Mouse (Mus musculus) stomach, postnatal 0 days (tissue): ENCODE measurements around the gene Cebpb. TPM values are rescaled to one million over a fixed set of nuclear protein-coding genes. Genes with fewer than 3 reads are reported as not detected.

Source experiments
- ATAC-seq: fragments of 200-750 bp; cut with Nextera tagmentation; 2 replicates; pipeline ENCODE4 v1.8.0; 2017; ENCODE audit not compliant: low FRiP score, low TSS enrichment
- DNase-seq: peaks from one replicate; pipeline ENCODE4 v3.0.0-alpha.2; 2016; ENCODE audit warnings: low spot score
- H3K27ac ChIP-seq: fragments of 300-500 bp; sonication (generic); replicated peaks from 2 replicates; pipeline ENCODE4 v1.5.1; 2014; ENCODE audit warnings: mild to moderate bottlenecking, control low read depth
- H3K27me3 ChIP-seq: fragments of 300-500 bp; sonication (generic); 2 replicates; pipeline ENCODE4 v1.6.1; 2014; ENCODE audit warnings: low read length; ENCODE audit not compliant: control insufficient read depth, insufficient read depth
- H3K36me3 ChIP-seq: fragments of 300-500 bp; sonication (generic); 2 replicates; pipeline ENCODE4 v1.6.1; 2014; ENCODE audit warnings: low read length, mixed read lengths; ENCODE audit not compliant: control insufficient read depth, insufficient read depth
- H3K4me1 ChIP-seq: fragments of 300-500 bp; sonication (generic); replicated peaks from 2 replicates; pipeline ENCODE4 v1.6.1; 2014; ENCODE audit warnings: antibody characterized with exemption; ENCODE audit not compliant: control insufficient read depth, insufficient read depth
- H3K4me2 ChIP-seq: fragments of 300-500 bp; sonication (generic); replicated peaks from 2 replicates; pipeline ENCODE4 v1.6.1; 2014; ENCODE audit warnings: low read depth, mild to moderate bottlenecking, control low read depth, moderate library complexity
- H3K4me3 ChIP-seq: fragments of 300-500 bp; sonication (generic); 2 replicates; pipeline ENCODE4 v1.5.1; 2014; ENCODE audit warnings: low read depth, low read length, control low read depth
- H3K9ac ChIP-seq: fragments of 300-500 bp; sonication (generic); 2 replicates; pipeline ENCODE4 v1.6.1; 2014; ENCODE audit warnings: mild to moderate bottlenecking, low read length, control low read depth, mixed read lengths
- H3K9me3 ChIP-seq: fragments of 300-500 bp; sonication (generic); 2 replicates; pipeline ENCODE4 v1.6.1; 2016; ENCODE audit warnings: low read length; ENCODE audit not compliant: control insufficient read depth
- CTCF ChIP-seq: IDR thresholded peaks from 2 replicates; pipeline ENCODE4 v1.5.1; 2016; ENCODE audit warnings: antibody characterized with exemption, low read depth, mild to moderate bottlenecking, moderate library complexity
- EP300 ChIP-seq: optimal IDR thresholded peaks from 2 replicates; pipeline ENCODE3; 2016; ENCODE audit warnings: antibody characterized with exemption
- WGBS: fragments of 180-500 bp; shearing (Covaris S2); extraction: QIAGEN DNeasy Blood & Tissue Kit; methylation state at CpG from one replicate; pipeline ENCODE4 v1.1.7; 2014; 5-methylcytosine and 5-hydroxymethylcytosine counted together
- polyA plus RNA-seq: library from polyadenylated mRNA; unstranded; fragments of >200 nt; fragmentation: Nextera tagmentation; extraction: Ambion mirVana; gene quantifications from 2 replicates; pipeline ENCODE4 v1.2.1, GENCODE M21; 2015

The Cebpb gene
- polyA plus RNA-seq, 1 experiment from 2014 or later: 55.0 TPM

DNA sequence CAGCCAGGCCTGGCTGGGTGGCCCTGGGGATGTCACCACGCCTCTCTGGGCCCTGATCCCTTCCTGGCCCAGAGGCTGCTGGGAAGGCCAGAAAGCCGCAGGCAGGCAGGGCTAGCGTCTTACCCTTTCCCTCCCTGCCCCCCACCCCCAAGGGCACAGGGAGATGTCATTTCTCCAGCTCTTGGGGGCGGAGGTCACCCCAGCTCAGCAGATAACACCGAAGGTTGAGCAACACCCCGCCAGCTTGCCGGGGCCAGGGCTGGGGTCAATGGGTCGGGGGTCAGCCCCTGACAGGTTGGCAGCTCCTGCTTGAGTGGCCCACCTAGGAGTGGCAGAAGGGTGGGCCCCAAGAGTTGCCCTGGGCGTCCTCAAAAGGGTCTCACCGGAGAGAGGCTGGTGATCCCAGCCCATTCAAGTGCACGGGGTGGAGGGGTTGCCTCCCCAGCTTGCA lies 1.0 kb upstream of the Cebpb start:
- Histone ChIP-seq H3K4me3 (no peak overlapping the region), H3K36me3 (no peaks in the 10 kb centered on the region), H3K4me2 (no peak overlapping the region), H3K9me3 (no peaks in the 10 kb centered on the region), H3K9ac (no peak overlapping the region), H3K27me3 (no peaks in the 10 kb centered on the region), H3K4me1 (no peaks in the 10 kb centered on the region), H3K27ac (no peak overlapping the region)
- WGBS: 61% methylated on average over 11 of the region's 11 CpGs
- TF ChIP-seq CTCF: no peak
- TF ChIP-seq EP300: no peak
- ATAC-seq (no peak), DNase-seq (no peak)

DNA sequence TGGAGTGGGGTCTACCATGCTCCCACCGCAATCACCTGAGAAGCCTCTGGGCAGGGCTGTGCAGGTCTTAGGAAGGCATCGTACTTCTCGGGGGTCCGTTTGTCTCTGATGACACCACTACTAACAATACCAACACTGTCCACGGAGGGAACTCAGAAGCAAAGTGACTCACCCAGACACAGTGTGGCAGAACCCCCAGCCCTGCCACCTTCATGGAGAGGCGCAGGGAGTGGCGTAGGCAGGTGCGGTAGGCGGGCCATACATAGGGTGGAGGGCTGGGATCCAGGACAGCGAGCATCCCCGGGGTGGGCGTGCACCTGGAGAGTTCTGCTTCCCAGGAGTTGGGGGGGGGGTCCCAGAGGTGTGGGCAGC lies 603 bp upstream of the Cebpb start:
- H3K4me3 ChIP-seq: peak overlapping the region; percentile 76
- no peak for DNase-seq
- ATAC-seq: peak; percentile 8; the same call in 1 of the 2 replicates
- no peaks in the 10 kb centered on the region for H3K4me1 ChIP-seq
- 29% methylated on average over 12 of the region's 12 CpGs for WGBS
- peak overlapping the region; percentile 80 for H3K4me2 ChIP-seq
- no peak overlapping the region for H3K27ac ChIP-seq
- no peaks in the 10 kb centered on the region for H3K9me3 ChIP-seq
- H3K36me3 ChIP-seq: no peaks in the 10 kb centered on the region
- H3K27me3 ChIP-seq: no peaks in the 10 kb centered on the region
- H3K9ac ChIP-seq: peak overlapping the region; percentile 94; the same call in 1 of the 2 replicates
- TF ChIP-seq CTCF: no peak
- no peak for TF ChIP-seq EP300

DNA sequence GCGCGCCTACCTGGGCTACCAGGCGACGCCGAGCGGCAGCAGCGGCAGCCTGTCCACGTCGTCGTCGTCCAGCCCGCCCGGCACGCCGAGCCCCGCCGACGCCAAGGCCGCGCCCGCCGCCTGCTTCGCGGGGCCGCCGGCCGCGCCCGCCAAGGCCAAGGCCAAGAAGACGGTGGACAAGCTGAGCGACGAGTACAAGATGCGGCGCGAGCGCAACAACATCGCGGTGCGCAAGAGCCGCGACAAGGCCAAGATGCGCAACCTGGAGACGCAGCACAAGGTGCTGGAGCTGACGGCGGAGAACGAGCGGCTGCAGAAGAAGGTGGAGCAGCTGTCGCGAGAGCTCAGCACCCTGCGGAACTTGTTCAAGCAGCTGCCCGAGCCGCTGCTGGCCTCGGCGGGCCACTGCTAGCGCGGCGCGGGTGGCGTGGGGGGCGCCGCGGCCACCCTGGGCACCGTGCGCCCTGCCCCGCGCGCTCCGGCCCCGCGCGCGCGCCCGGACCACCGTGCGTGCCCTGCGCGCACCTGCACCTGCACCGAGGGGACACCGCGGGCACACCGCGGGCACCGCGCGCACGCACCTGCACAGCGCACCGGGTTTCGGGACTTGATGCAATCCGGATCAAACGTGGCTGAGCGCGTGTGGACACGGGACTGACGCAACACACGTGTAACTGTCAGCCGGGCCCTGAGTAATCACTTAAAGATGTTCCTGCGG lies 945 bp downstream of the Cebpb start, which contains the start of gene Tmem189:
TSS of gene Tmem189 (minus strand) at position 322 of the 718 bp plus-strand sequence.
- no peaks in the 10 kb centered on the region for H3K27me3 ChIP-seq
- peak within 1 kb of the TSS; percentile 80 for H3K4me2 ChIP-seq
- peak; percentile 53 for ATAC-seq
- peak within 1 kb of the TSS; percentile 94 for H3K9ac ChIP-seq
- peak within 1 kb of the TSS; percentile 76 for H3K4me3 ChIP-seq
- H3K4me1 ChIP-seq: no peaks in the 10 kb centered on the region
- H3K27ac ChIP-seq: peak within 1 kb of the TSS; percentile 96
- H3K9me3 ChIP-seq: no peaks in the 10 kb centered on the region
- WGBS: under 1% methylated on average over 74 of the region's 99 CpGs
- H3K36me3 ChIP-seq: no peaks in the 10 kb centered on the region
- peak; percentile 83 for DNase-seq
- TF ChIP-seq CTCF (no peak), EP300 (no peak)

DNA sequence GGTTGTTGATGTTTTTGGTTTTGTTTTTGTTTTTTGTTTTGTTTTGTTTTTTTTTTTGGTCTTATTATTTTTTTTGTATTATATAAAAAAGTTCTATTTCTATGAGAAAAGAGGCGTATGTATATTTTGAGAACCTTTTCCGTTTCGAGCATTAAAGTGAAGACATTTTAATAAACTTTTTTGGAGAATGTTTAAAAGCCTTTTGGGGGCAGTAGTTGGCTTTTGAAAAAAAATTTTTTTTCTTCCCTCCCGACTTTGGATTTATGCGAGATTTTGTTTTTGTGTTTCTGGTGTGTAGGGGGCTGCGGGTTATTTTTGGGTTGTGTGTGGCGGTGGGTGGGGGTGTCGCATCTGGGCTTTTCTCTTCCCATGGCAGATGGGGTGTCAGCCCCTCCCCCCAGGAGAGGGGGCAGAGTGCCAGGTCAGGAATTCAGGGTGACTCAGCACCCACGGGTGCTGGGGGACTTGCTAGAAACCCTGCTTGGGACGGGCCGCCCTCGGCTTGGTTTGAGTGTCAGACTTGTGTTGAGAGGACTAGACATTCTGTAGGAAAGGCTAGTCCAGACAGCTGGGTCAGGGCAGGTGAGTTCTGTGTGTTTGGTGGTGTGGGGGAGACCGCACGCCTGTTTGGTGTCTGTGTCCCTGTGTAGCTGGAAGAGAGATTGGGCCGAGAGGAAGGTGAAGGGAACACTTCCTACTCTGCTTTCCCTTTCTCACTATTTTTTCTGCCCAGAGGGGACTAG lies 1.7 kb downstream of the Cebpb start:
- no peak for TF ChIP-seq EP300
- TF ChIP-seq CTCF: peak; percentile 6; the same call in 1 of the 2 replicates
- H3K9ac ChIP-seq: peak overlapping the region; percentile 94
- WGBS: 39% methylated on average over 15 of the region's 15 CpGs
- H3K9me3 ChIP-seq: no peaks in the 10 kb centered on the region
- peak overlapping the region; percentile 96 for H3K27ac ChIP-seq
- ATAC-seq (no peak), DNase-seq (peak; percentile 57)
- no peaks in the 10 kb centered on the region for H3K4me1 ChIP-seq
- H3K36me3 ChIP-seq: no peaks in the 10 kb centered on the region
- no peaks in the 10 kb centered on the region for H3K27me3 ChIP-seq
- peak overlapping the region; percentile 76 for H3K4me3 ChIP-seq
- peak overlapping the region; percentile 80 for H3K4me2 ChIP-seq

DNA sequence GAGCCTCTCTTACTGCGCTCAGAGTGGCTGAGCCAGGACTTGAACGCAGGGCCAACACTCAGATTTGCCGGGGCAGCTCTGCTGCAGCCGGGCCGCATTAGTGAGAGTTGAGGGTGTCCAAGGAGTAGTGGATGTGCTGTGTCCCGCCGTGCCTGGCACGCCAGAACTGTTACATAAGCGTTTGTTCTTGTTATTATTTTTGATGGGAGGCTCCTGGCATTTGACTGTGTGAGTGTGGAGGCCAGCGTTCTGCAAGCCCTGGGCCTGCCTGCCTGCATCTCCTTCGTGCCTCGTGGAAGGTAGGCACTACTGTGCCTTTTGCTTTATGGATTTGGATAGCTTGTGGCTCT lies 2.2 kb downstream of the Cebpb start:
- H3K9ac ChIP-seq: peak overlapping the region; percentile 73
- no peak for ATAC-seq
- no peaks in the 10 kb centered on the region for H3K4me1 ChIP-seq
- no peaks in the 10 kb centered on the region for H3K36me3 ChIP-seq
- no peaks in the 10 kb centered on the region for H3K27me3 ChIP-seq
- H3K4me2 ChIP-seq: peak overlapping the region; percentile 80
- H3K27ac ChIP-seq: peak overlapping the region; percentile 59
- no peak for DNase-seq
- TF ChIP-seq EP300 (no peak), CTCF (no peak)
- H3K4me3 ChIP-seq: peak overlapping the region; percentile 76
- H3K9me3 ChIP-seq: no peaks in the 10 kb centered on the region
- 56% methylated on average over 12 of the region's 12 CpGs for WGBS

DNA sequence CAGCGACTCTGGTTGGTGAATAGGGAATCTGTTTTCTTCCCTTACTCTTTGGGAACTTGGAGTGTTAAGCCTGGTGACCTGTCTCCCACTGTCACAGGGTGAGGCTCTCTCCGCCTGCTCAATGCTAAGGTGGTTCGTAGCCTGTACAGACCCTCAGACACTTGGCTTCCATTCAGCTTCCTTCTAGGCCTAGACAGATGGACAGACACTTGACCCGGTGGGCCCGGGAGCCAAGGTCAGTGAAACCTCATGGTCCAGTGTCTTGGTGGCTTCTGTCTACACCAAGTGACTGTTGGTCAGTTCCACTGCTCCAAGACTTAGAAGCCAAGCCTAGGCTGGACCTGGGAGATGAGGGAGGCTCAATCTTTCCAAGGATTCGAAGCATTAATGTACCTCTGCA lies 2.7 kb downstream of the Cebpb start:
- Histone ChIP-seq H3K4me1 (no peaks in the 10 kb centered on the region), H3K4me2 (peak overlapping the region; percentile 80), H3K36me3 (no peaks in the 10 kb centered on the region), H3K27ac (peak overlapping the region; percentile 59), H3K4me3 (peak overlapping the region; percentile 76; the same call in 1 of the 2 replicates), H3K9ac (peak overlapping the region; percentile 73), H3K9me3 (no peaks in the 10 kb centered on the region), H3K27me3 (no peaks in the 10 kb centered on the region)
- WGBS: 84% methylated on average over 6 of the region's 6 CpGs
- TF ChIP-seq CTCF (no peak), EP300 (no peak)
- DNase-seq: no peak
- ATAC-seq: no peak
